Mouse (Mus musculus) myocyte (in vitro differentiated cells): ENCODE data around the gene Abca13.

Experiments used
- E2F4 ChIP-seq: IDR thresholded peaks from one replicate; pipeline ENCODE4 v1.6.1; 2011; ENCODE audit warnings: mild to moderate bottlenecking, control low read depth, moderate library complexity; ENCODE audit not compliant: insufficient read depth
- MAX ChIP-seq: IDR thresholded peaks from one replicate; pipeline ENCODE4 v1.6.1; 2011; ENCODE audit warnings: low read depth, mild to moderate bottlenecking, control low read depth
- POLR2A ChIP-seq: IDR thresholded peaks from one replicate; pipeline ENCODE4 v1.6.1; 2011; ENCODE audit warnings: low read depth, mild to moderate bottlenecking, control low read depth, moderate library complexity; ENCODE audit not compliant: insufficient read length
- TCF12 ChIP-seq: IDR thresholded peaks from one replicate; pipeline ENCODE4 v1.6.1; 2011; ENCODE audit warnings: mild to moderate bottlenecking, control low read depth; ENCODE audit not compliant: poor library complexity, insufficient read depth, severe bottlenecking
- TCF3 ChIP-seq: IDR thresholded peaks from one replicate; pipeline ENCODE4 v1.6.1; 2011; ENCODE audit warnings: low read depth, control low read depth; ENCODE audit not compliant: insufficient read length
- USF1 ChIP-seq: IDR thresholded peaks from one replicate; pipeline ENCODE4 v1.6.1; 2011; ENCODE audit warnings: low read depth, mild to moderate bottlenecking, control low read depth, moderate library complexity

DNA sequence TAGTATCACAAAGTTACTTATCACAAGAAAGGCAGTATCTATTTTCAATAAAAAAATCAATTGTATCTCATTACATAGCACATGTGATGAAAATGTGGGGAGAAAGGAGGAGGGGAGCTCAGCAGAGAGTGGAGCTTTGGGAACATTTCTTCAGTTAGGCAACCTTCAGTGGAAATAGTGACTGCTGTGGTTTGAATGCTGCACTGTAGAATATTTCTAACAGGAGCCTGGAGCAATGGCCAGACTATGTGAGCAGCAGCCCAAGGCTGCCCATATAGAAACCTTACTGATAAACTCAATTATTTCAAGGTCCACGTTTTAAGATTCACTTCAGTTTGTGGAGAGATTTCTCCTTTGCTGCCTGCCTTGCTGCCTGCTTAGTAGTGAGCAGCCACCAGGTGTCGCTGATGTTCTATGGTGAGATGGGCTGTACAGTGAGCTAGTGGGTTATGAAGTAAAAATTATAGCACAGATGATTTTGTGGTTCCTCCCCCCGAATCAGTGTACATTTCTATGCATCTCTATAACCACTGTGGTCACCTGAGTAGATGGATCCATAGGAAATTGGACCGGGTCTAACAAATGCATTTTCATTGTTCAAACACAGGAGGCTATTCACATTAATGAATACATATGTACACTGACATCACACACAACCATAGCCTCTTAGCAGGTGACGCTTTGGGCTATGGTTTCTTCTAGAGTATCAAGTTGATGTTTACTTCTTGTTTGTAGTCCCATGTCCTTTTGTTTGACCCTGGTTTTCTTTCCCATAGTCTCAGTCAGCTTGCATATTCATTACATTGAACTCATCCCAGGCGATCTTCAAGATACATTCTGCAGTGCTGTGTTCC is 125.6 kb downstream of the Abca13 start:
- TF ChIP-seq POLR2A (no peak), TCF3 (no peak), E2F4 (no peak), USF1 (no peak), TCF12 (no peak), MAX (no peak)
